Mouse (Mus musculus): Measurements from ENCODE around the gene Gspt2.

GRCm38 (mm10) chrX:94670814-94671213 lies 34.9 kb downstream of the Gspt2 start:
- no peak for TF ChIP-seq CTCF (IDR thresholded peaks at IDR 0.05; ENCODE audit: insufficient read depth, low read depth, low read length)
- TF ChIP-seq POLR2A (IDR thresholded peaks at IDR 0.05; ENCODE audit: insufficient read depth, low read depth, low read length) = no peak

Data from olfactory bulb, adult 2 months (tissue).